Mouse (Mus musculus) olfactory bulb, adult 2 months (tissue): ENCODE data around the gene Gm15097. TPM values are rescaled to one million over a fixed set of nuclear protein-coding genes. Genes with fewer than 3 reads are reported as not detected.
"Not testable (repeated sequence)": the region's sequence is repeated elsewhere in the genome, so short reads cannot be mapped to it uniquely, and the experiment has no call there.

Experiments used
- H3K27ac ChIP-seq: fragments of 200-500 bp; 2 replicates; pipeline ENCODE4 v1.5.1; 2012; ENCODE audit warnings: low read depth, low read length; ENCODE audit not compliant: insufficient read depth
- H3K4me1 ChIP-seq: fragments of 200-500 bp; 2 replicates; pipeline ENCODE4 v1.6.1; 2012; ENCODE audit warnings: low read length; ENCODE audit not compliant: control insufficient read depth, insufficient read depth
- H3K4me3 ChIP-seq: fragments of 200-500 bp; 2 replicates; pipeline ENCODE4 v1.5.1; 2012; ENCODE audit warnings: mild to moderate bottlenecking, low read depth, low read length, moderate library complexity; ENCODE audit not compliant: insufficient read depth
- WGBS: fragments of 180-500 bp; shearing (Covaris S2); methylation state at CpG from one replicate; pipeline ENCODE4 v1.1.7; 2018; 5-methylcytosine and 5-hydroxymethylcytosine counted together
- polyA plus RNA-seq: library from polyadenylated mRNA; stranded (reverse); fragments of >200 nt; gene quantifications from 2 replicates; pipeline ENCODE4 v1.2.4, GENCODE M21; 2012; ENCODE audit warnings: low replicate concordance; ENCODE audit not compliant: missing spikeins, insufficient read depth, insufficient read length

Gm15097 gene
- not detected in 2 replicates for polyA plus RNA-seq

- not testable (repeated sequence) for H3K4me3 ChIP-seq, H3K27ac ChIP-seq, H3K4me1 ChIP-seq
- WGBS, result no CpG with 5 or more reads among the region's 6 CpGs
Measured at GRCm38 (mm10) chrX:149784173-149784572, at the start of gene Gm15097. TSS of gene Gm15097 (plus strand) at chrX:149784473.

- WGBS, result 26% methylated on average over 4 of the region's 4 CpGs
- not testable (repeated sequence) for H3K27ac ChIP-seq, H3K4me3 ChIP-seq, H3K4me1 ChIP-seq
Measured at GRCm38 (mm10) chrX:149762853-149763252, 21.4 kb upstream of the Gm15097 start.

GRCm38 (mm10) chrX:149811178-149811577 lies 26.9 kb downstream of the Gm15097 start:
- WGBS, result 89% methylated on average over 6 of the region's 6 CpGs
- not testable (repeated sequence) for H3K4me1 ChIP-seq, H3K27ac ChIP-seq, H3K4me3 ChIP-seq

Other genes with a start within 250 kb of the Gm15097 start
- not detected in 2 replicates for gene Gm10439, start 189.9 kb upstream of the Gm15097 start, polyA plus RNA-seq
- gene Gm15091, start 157.2 kb downstream of the Gm15097 start, polyA plus RNA-seq, result not detected in 2 replicates